Mouse (Mus musculus): ENCODE data around the gene Eml5.

The Eml5 gene

GRCm38 (mm10) chr12:98900881-98901801 lies at the start of gene Eml5:
Gene Eml5 (minus strand): TSS chr12:98901484.
- DNase-seq (ENCODE audit: low spot score in 2 of 2): peak; percentile 68 to 74

DNA sequence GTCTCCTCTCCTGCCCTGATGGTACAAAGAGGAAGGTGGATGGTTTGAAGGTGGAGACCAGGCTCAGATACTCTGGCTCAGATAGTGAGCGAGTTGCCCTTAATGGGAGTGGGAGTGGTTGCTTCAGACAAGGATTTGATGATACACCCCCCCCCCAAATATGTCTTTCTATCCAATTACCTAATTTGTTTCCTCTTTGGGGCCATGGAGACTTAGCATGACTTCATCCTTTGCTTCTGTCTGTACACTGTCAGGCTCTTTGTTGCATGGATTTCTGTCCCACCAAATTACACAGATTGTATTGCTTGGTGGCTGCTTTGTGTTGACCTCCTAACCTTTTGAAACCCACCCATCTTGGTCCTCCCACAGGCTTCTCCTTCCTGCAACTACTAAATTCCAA lies 31.6 kb upstream of the Eml5 start:
- DNase-seq (ENCODE audit: low spot score in 2 of 2): no peak

- no peak for DNase-seq (ENCODE audit: low spot score in 2 of 2)
These were observed 31.2 kb upstream of the Eml5 start for GRCm38 (mm10) chr12:98932441-98932840.

DNA sequence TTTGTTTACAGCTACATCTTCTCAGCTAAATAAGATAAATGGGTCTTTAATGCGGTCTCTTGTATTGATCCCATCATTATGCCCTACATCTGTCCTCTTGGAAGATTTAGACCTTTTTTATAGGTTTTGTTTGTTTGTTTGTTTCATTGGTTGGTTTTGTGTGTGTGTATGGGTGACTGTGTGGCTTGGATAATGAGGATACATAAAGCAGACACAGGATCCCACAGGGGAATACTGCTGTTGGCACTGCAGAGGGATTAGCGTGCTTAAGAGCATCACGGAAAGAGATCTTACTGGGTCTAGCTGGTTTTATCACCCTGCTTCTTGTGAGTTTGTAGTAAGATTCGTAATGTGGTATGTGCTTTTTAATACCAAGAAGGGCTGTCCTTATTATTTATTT lies 29.9 kb upstream of the Eml5 start:
- no peak for DNase-seq (ENCODE audit: low spot score in 2 of 2)

DNA sequence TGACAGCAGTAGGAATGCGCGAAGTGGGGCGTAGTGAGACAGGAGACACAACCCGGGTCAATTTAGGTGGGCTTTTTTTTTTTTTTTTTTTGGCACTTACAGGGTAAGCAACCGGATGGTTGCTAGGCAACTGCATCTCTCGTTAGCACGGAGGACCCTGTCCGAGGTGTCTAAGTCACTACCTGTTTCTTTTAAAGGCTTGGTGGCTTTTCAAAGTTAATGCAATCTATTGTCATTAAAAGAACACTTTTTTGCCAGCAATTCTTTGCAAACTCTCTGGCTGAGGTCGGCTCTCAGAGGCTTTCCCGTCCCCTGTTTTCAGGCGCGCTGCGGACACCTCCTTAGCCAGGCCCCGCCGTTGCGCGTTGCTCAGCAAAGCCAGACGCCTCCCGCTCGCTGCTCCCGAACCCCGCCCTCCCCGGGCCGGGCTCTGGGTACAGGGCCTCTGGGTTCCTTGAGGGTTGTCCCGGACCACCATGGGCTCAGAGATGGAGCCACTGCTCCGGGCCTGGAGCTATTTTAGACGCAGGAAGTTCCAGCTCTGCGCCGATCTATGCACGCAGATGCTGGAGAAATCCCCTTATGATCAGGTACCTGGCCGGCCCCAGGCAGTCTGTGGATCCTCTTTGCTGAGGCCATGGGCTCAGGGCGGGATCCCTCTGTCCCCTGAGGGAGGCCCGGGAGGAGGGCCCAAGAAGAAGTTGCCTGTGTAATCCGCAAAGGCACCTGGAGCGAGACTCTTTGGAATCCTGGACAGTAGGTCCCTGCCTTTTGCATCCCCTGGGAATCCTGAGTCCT lies 19.1 kb upstream of the Eml5 start, which contains the start of gene Ttc8:
Gene Ttc8, plus strand, starts transcription at position 381 of the 798 bp plus-strand sequence.
- peak; percentile 92 for DNase-seq (ENCODE audit: low spot score in 2 of 2)

DNA sequence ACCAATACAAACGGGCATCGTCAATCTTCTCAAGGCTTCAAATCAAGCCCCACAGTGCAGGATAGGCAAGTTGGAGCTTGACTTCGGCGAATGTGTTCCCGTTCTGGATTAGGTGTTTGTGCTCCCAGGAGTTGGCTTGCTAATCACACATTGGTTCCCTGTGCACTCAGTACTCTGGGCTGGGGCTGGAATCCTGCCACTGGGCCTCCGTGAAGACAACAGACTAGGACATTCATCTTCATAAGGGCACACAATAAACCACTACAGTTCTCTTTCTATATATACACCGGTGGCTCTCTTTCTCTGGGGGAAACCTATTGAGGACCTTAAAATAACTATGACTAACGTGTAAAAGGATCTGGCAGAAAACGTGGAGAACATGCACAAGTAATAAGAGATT lies 8.8 kb upstream of the Eml5 start:
- no peak for DNase-seq (ENCODE audit: low spot score in 2 of 2)

DNA sequence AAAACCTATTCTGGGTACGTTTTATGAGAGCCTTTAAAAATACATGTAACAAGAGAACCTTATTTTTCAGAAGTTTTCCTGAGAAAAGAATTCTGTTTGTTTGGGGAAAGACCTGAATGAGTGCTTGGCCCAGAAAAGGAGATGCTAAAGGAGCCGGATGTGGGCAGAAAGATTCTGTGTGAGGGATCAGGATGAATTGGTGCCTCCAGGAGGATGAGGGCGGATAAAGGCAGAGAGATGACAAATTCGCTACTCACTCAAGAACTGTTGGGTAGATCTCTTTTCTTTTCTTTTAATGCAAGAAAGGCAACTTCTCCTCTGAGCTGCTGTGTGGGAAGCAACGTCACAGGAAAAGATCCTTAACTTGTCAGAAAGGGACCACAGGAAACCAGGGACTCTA lies 4.2 kb upstream of the Eml5 start:
- DNase-seq (ENCODE audit: low spot score in 2 of 2): no peak

DNA sequence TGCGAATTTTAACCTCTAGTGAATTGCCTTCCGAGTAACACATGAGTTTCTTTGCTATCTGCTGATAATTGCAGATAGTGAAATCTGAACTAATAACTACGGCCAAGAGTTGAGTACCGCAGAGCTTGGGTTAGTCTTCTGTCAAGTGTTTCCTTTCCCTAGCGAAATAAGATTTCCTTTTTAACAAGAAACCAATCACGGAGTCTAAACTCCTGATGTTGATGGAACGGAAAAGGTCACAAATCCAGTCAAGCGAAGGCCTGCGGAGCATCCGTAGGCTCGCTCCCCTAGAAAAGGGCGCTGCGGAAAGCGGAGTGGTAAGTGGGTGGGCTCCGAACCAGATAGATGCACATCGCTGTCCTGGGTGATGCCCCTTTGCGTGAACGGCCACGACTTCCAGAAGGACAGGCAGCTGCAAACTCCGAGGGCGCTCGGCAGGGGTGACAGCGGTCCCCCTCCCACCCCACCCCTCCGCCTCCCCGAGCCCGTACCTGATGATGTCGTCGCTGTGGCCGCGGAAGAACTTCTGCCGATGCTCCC lies 873 bp downstream of the Eml5 start:
- DNase-seq (ENCODE audit: low spot score in 2 of 2): no peak

GRCm38 (mm10) chr12:98899676-98900075 lies 1.6 kb downstream of the Eml5 start:
- no peak for DNase-seq (ENCODE audit: low spot score in 2 of 2)

- no peak for DNase-seq (ENCODE audit: low spot score in 2 of 2)
These were observed 4.5 kb downstream of the Eml5 start for GRCm38 (mm10) chr12:98896761-98897160.

GRCm38 (mm10) chr12:98884515-98884914 lies 16.8 kb downstream of the Eml5 start:
- no peak for DNase-seq (ENCODE audit: low spot score in 2 of 2)

- no peak for DNase-seq (ENCODE audit: low spot score in 2 of 2)
These were observed 19.5 kb downstream of the Eml5 start for GRCm38 (mm10) chr12:98881796-98882195.

DNA sequence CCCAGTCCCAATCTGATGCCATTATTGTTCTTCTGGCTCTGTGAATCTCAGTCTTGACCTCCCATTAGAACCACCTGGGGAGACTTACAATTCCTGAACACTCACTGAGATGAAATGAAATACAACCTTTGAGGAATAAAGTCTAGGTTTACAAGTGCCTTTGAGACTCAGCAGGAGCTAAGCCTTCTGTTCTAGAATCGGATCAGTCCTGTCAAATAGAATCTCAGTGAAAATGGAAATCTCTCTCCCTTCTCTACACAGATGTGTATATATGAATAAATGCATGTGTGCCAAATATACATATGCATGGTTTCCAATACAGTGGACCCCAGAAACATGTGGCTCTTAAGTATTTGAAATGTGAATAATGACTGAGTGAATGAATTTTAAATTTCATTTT lies 22.6 kb downstream of the Eml5 start:
- DNase-seq (ENCODE audit: low spot score in 2 of 2): no peak

- DNase-seq (ENCODE audit: low spot score in 2 of 2): no peak
These were observed 26.1 kb downstream of the Eml5 start for GRCm38 (mm10) chr12:98875216-98875615.

DNA sequence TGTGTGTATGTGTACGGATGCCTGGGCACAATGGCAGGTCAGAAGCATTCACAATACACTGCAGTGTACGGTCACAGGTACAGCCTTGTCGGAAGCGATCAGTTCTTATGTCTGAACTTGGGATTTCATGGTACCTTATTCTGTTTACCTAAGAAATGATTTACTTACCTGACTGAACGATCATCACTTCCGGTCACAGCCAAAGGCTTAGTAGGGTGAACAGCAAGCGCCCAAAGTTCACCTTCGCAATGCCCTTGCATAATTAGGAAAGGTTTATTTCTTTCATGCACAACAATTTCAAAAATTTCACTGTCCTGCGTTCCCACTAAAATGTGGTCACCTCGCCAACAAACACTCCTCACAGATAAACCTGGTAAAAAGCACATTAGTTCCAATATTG lies 28.4 kb downstream of the Eml5 start:
- no peak for DNase-seq (ENCODE audit: low spot score in 2 of 2)

DNA sequence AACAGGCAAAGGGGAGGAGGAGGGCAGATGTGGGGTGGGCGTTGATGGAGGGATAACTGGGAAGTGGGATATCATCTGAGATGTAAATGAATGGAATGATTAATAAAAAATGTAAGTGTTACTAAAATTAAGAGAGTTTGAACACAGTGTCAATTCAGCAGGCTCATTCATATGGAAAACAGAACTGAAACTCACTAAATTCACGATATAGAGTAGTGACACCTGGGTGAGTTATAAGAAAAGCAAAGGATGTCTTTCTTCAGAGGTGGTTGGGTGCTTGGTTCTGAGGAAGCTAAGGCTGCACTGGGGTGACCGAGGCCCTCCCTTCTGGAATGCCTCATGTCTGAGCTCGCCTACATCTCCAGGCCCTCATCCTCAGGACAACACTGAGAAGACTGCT lies 37.8 kb downstream of the Eml5 start:
- DNase-seq (ENCODE audit: low spot score in 2 of 2): no peak

DNA sequence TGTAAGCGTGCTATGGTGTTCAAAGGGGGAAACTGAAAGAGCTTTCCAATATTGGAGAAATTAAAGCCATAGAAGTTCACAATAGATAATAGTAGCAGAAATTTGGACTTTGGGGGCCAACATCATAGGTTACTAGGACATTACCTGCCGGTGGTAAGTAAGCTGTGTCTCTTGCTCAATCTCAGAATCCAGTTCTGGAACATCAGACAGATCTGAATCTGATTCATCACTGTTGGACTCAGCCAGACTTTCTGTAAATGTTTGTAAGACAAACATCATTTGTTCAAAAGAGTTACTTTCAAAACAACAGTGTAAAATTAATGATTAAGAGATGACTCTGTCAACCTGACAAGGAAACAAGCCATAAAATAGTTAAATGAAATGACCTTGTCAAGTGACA lies 41.0 kb downstream of the Eml5 start:
- no peak for DNase-seq (ENCODE audit: low spot score in 2 of 2)

DNA sequence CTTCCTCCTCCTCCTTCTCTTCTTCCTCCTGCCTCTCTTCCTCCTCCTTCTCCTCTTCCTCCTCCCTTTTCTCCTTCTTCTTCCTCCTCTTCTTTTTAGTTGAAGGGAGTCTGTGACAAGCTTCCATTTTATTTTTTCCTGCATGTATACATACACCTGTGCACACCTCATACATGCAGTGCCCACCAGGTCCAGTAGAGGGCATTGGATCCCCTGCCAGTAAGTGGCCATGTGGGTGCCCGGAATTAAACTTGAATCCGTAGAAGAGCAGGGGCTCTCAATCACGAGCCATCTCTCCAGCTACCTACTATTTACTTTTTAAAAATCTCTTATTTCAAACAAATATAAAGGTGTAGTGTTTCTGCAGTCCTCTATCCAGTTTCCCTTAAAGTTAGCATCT lies 50.5 kb downstream of the Eml5 start:
- peak; percentile 11 to 42 for DNase-seq (ENCODE audit: low spot score in 2 of 2)

GRCm38 (mm10) chr12:98844774-98845173 lies 56.5 kb downstream of the Eml5 start:
- no peak for DNase-seq (ENCODE audit: low spot score in 2 of 2)

DNA sequence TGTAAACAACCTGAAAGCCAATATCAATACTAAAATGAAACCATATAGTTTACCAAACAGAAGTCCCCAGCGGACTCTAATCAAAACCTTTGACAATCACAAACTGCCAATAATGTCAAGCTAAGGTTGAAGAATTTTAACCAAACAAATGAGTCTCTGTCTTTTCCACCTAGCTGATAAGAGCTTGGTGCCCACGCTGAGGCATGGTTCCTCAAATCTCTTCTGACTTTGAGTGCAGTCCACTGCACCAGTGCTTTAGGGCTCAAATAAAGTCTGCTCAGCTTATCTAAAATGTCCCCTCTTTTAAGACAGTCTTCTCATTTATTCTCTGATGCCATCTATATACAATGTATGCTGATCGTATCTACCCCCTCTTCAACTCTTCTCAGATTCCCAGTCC lies 61.1 kb downstream of the Eml5 start:
- DNase-seq (ENCODE audit: low spot score in 2 of 2): no peak

GRCm38 (mm10) chr12:98837940-98838339 lies 63.3 kb downstream of the Eml5 start:
- no peak for DNase-seq (ENCODE audit: low spot score in 2 of 2)

- no peak for DNase-seq (ENCODE audit: low spot score in 2 of 2)
These were observed 65.8 kb downstream of the Eml5 start for GRCm38 (mm10) chr12:98835466-98835865.

- DNase-seq (ENCODE audit: low spot score in 2 of 2): no peak
These were observed 66.4 kb downstream of the Eml5 start for GRCm38 (mm10) chr12:98834879-98835278.
